Mouse (Mus musculus): ENCODE measurements around the gene Sp110.
"Not testable (repeated sequence)": the region's sequence is repeated elsewhere in the genome, so short reads cannot be mapped to it uniquely, and the experiment has no call there.

Gene Sp110

DNA sequence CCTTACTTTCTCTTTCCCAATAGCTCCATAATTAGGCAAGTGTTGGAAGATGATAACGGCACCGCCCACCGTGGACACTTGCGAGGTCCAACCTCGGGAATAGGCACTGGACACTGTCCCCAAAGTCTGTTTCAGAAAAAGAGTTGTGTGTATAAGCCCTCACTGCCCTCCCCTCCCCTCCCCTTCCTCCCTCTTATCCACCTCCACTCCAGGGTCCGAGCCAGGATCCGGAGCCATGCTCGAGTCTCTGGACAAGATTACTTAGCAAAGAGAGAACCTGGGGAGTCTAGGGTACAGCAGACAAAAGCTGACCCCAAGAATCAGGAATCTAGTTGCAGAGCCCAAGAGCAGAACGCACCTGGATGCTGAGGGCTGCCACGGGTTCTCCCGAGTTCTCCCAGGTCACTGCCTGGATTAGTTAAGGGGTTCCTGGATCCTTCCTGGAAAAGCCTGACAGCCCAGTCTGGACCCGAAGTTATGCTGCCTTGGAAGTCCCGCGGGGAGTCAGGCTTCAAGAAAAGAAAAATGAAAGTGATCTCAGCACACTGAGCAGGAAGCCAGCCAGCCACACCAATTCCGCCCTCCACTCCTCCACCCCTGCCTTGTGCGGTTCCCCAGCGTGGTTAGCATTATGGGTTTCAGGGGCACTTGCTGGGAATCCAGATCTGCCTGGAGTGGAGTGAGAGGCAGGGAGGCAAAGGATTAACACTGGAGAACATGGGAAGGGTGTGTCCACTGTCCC, at the start of gene Sp110:
Gene Sp110 (minus strand): TSS at position 547 of the 742 bp plus-strand sequence.
- not testable (repeated sequence) for DNase-seq (ENCODE audit: extremely low spot score)

DNA sequence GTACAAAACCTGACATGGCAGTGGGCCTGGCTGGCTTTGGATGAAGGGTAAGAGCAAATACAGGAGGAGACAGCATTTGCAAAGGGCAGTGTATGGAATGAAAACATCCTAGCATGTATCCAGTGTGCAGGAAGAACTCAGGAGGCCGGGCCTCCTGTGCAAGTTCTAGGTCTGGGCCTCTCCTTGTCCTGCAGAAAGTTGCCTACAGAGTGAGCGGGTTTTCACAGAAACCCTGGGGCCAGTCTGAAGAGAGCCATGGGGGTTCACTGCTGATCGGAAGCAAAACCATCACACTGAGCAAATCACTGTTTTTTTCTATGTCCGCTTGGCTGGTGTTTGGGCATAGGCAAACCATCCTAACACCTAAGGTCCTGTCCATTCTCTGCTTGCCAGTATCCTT, 39.5 kb upstream of the Sp110 start:
- DNase-seq (ENCODE audit: extremely low spot score) = not testable (repeated sequence)

DNA sequence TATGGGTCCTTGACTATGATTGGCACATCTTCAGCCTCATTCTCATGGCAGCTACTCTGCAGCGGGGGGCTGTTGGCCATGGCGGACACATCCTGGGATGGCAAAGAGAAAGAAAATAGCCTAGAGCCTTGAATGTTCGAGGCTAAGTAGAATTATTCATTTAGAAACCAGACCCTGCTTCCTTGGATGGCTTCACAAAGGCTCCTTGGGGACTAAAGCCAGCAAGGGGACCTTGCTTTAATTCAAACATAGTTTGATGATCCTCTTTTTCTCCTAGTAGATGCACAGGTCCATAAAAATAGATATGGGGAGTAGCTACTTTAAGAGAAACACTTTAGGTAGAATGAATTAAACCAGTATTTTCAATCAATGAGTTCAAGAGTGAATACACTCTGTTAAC, 38.3 kb upstream of the Sp110 start:
- not testable (repeated sequence) for DNase-seq (ENCODE audit: extremely low spot score)

DNA sequence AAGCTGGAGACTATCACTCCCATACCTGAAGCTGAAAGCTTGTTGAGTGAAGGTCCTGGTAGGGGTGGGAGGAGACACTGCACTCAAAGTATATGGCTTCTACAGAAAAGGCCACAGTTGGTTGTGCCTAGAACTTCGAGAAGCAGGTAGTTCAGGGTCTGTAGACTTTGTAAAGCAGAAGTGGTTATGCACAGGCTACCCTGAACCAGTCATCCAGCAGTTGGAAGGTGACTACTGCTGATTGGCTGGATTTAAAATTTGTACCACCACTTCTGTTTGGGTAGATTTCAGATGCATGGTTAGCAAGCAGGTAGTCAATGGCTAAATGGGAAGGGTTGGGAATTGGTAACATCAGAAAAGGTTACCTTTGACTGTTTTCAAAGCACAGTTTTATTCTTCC, 20.1 kb upstream of the Sp110 start:
- not testable (repeated sequence) for DNase-seq (ENCODE audit: extremely low spot score)

DNA sequence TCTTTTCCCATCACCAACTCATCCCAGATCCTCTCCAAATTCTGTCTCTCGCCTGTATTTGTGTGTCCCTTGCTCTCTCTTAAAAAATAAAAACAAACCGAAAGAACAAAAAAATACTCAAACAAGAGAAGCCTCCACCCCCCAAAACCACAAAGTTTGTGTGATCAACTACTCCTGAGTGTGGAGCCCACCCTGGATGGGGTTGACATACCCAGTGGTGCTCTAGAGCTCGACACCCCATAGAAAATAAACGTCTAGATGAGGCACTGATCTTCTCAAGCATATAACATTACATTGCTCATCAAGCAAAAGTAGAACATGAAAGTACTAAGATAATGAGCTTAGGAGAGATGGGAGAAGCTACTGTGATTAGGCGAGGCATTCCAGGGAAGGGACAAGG, 18.5 kb upstream of the Sp110 start:
- not testable (repeated sequence) for DNase-seq (ENCODE audit: extremely low spot score)

DNA sequence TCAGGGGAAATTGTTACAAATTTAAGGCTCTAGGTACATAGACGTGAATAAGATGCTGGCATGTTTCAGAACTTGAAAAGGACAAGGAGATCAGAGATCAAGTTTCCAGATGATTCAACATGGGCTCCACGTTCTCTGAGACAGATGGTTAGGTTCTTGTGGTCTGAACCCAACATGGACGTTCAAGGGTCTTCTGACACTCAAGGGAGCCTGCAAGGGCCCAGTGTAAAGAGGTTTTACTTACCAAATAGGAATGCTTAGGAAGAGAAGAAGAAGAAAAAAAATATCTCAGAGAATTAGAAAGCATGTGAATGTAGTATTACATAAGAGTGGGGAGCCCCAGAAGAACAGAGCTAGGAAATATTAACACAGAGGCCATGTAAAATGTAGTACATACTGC, 17.2 kb upstream of the Sp110 start:
- not testable (repeated sequence) for DNase-seq (ENCODE audit: extremely low spot score)

DNA sequence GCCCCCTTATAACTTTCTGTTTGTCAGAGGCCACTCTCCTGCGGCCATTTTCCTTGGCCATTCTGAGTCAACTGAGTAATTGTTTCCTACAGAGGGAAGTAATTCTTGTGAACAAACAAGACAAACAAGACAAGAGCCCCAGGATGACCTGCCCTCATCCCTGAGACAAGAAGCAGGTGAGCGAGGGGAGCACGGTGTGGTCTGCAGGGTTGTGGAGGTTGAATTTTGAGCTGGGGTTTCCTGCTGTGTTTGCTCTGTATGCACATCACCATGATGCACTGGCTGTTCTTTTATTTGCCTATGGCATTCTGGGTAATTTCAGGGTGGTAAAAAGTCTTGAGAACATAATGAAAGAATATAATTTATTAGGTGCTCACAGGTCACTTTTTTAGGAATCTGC, 16.5 kb upstream of the Sp110 start:
- DNase-seq (ENCODE audit: extremely low spot score) = not testable (repeated sequence)

DNA sequence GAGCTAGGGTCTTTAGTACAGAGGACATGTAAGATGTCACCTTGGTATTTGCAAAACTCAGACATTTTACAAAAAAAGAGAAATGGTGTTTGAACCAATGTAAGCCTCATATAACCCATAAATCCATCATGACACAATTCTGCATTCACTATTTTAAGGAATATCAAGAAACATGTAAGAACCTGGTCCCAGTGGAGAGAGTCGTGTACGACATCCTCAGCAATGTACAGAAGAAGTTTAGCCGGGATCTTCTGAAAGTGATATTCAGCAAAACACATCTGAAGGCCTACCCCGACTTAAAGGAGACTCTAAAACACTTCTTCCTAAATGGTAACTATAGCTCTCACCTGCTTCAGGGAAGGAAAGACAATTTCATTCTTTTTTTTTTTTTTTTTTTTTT, 12.0 kb upstream of the Sp110 start:
- not testable (repeated sequence) for DNase-seq (ENCODE audit: extremely low spot score)

DNA sequence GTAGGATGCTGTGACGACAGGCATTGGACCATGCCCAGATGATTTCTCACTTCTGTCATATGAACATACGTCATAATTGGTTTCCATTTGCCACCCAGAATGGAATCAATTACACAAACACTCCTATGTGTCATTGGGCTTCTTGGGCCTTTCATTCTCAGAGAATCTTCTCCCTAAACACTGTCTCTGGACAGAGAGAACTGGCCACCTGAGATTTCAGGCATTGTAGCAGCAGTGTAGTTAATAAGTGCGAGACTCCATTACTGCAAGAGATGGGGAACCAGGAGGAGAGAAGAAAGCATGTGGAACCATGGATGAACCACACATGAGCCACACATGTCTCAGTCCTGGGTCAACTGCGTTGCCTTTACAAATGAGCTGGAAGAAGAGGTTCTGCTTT, 9.7 kb upstream of the Sp110 start:
- DNase-seq (ENCODE audit: extremely low spot score) = not testable (repeated sequence)

DNA sequence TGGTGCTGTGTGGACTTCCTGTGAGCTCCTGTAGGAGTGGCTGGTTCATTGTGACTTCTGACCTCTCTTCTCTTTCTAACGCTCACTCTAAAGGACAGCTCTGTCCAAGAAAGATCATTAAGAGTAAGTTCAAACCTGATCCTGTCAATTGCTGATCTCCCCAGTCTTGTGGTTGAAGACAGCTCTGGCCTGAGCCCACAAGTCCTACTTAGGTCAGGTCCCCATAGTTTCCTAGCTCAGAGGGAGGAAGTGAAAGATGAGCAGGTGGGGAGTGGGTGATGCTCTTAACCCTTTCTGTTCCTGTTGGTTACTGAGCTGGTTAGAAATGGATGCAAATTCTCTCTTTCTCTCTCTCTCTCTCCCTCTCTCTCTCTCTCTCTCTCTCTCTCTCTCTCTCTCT, 5.7 kb upstream of the Sp110 start:
- not testable (repeated sequence) for DNase-seq (ENCODE audit: extremely low spot score)

DNA sequence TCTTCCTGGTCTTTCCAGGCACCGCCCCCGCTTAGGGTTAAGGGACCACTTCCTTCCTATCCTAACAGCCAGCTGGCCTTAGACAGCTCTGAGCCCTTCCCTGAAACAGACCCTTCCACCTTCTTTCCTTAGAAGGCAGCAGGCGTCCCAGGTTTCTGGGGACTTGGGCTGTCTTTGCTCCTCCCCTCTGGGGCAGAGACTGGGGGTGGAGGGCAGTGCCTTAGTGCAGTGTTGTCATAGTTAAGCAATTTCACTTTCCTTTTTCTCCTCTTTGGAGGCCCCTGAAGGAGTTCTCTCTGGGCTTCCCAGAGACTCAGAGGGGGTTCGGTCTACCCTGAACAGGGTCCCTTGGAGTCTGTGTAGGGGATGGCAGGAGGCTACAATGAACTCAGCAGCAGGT, 2.2 kb upstream of the Sp110 start:
- DNase-seq (ENCODE audit: extremely low spot score) = not testable (repeated sequence)

DNA sequence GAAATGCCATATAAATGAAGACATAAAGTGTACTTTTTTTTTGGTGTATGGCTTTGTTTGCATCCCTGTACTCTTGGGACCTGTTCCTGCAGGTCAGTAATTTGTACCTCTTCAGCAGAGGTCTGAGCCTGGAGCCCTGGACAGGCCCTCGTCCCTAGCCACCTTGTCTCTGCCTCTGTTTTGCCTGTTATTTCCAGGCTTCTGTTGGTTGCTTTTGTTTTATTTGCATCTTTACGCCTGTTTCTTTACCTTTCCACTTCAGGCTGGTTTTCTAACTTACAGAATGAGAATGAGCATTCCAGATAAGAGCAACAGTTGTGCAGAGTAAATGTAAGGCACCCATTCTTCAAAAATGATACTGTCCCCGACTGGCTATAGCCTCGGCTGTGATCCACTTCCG, 1.5 kb upstream of the Sp110 start, which contains the start of gene Sp140:
Gene Sp140 (plus strand): TSS at position 301 of the 400 bp plus-strand sequence.
- DNase-seq (ENCODE audit: extremely low spot score) = not testable (repeated sequence)

DNA sequence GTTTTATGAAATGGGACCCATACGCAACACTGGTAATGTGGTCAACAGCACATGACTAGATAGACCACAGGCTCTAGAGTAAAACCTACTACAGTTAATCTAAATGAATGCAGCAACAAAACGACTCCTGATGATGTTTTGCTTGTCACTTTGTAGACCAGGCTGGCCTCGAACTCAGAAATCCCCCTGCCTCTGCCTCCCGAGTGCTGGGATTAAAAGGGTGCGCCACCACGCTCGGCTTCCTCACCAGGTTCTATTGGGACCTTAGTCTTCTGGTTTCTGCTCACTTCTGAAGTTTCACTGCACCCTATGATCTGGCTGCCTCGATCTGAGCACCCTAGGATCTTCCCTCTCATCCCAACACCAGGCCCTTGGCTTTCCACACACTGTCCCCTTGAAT, 6.1 kb downstream of the Sp110 start:
- DNase-seq (ENCODE audit: extremely low spot score) = not testable (repeated sequence)

DNA sequence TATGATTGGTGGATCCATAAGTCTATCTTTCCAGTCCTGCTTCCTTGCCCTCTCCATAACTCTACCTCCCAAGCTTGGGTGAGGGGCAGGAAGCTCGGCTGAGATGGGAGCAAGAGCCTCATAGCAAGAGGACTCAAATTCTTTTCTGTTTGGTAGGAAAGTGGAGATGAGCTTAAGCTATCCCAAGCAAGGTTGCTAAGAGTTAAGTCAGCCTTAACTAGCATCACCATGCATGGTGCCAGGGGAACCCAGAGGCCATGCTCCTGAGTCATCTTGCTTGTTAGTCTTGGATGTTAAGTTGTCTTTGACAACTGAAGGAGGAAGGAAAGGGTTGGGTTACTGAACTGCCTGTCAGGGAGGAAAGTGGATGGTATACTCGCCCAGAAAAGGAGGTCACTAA, 9.9 kb downstream of the Sp110 start:
- DNase-seq (ENCODE audit: extremely low spot score) = not testable (repeated sequence)

DNA sequence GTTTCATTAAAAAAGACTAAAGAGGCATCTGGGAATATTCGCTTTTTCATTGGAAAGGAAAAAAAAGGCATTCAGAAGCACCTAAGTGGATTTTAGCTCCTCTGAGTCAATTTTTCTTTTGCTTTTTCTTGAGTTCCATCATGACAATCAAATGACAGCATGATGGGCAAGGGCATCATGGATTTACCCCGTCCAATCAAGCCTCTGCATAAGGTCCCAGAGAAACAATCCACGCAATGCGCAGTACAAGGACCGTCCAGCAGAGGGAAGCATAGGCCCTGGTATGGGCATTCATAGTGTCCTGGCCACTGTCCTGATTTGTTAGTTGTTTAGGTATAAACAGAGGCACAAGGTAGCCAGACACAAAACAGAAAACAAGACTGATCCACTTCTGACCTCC, 17.1 kb downstream of the Sp110 start:
- peak; percentile 0 for DNase-seq (ENCODE audit: extremely low spot score)

DNA sequence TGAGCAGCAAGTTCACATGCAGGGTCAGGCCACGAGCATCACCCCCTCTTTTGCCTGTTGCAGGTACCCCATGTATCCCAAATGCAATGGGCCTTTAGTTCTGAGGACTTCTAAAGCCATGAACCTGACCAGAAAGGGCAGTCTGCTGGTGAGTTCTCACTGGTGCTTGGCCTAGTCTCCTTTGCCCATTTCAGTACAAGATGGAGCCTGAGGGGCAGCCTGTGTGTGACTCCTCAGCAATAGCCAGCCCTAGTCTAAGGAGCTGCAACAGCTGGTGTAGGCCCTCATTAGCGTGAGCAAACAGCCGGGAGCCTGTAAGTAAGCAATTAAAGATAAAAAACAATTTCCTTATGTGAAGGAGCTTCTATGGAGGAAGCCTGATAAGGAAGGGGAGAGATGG, 18.0 kb downstream of the Sp110 start:
- DNase-seq (ENCODE audit: extremely low spot score) = not testable (repeated sequence)

DNA sequence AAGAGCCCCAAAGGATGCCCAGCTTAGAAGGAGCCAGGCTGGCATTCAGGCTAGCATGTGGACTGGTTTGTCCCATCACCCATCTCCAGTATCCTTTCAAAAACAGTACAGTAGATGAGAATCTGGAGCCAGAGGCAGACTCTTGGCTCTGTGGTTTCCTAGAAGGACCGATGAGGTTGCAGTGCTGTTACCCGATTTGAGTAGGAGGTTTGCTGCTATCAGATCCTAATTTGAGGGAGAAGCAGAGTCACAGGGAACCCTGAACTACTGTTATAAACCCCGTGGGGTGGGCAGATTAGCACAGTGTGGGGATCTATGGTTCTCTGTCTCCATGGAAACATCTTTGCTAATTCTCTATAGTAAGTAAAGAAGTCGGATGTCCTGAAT, 18.5 kb downstream of the Sp110 start:
- not testable (repeated sequence) for DNase-seq (ENCODE audit: extremely low spot score)

DNA sequence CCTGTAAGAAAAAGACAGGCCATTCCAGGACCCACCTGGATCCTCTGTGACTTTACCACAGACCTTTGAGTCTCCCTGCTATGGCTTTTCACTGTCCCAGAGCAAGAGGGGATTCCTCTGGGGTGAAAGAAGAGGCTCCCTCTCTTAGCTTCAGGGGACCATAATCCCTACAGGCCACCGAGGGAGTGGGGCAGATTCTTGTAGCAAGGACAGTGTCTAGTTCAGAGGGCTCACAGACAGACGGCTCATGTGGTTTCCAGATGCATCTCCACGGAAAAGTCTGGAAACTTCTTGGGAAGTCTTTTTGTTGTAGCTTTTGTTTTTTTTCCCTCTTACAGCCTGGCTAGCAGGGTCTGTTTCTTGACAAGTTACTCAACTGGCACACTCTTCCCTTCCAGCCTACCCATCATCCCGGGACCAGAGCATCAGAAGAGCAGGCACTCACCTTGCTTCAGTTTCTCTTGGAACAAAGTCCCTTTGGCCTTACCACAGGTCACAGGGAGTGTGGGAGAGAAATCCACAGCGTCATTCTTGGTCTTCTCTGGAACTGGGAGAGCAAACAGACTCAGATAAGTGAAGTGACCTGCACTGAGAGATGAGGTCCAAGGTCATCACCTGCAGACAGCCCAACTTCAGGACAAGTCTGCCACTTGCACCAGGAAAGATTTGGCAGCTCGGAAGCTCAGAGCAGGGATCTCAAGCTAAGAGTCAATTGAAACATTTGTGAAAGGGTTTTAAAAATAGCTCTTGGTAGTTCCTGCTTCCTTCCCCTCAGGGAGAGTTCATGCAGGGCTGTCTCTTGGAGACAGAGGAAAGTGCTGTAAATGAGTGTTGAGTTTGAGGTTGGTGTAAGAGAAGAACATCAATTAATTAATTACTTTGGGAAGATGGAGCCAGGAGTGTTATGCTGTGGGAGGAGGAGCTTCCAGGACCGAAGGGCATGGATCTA, 19.1 kb downstream of the Sp110 start:
- not testable (repeated sequence) for DNase-seq (ENCODE audit: extremely low spot score)

DNA sequence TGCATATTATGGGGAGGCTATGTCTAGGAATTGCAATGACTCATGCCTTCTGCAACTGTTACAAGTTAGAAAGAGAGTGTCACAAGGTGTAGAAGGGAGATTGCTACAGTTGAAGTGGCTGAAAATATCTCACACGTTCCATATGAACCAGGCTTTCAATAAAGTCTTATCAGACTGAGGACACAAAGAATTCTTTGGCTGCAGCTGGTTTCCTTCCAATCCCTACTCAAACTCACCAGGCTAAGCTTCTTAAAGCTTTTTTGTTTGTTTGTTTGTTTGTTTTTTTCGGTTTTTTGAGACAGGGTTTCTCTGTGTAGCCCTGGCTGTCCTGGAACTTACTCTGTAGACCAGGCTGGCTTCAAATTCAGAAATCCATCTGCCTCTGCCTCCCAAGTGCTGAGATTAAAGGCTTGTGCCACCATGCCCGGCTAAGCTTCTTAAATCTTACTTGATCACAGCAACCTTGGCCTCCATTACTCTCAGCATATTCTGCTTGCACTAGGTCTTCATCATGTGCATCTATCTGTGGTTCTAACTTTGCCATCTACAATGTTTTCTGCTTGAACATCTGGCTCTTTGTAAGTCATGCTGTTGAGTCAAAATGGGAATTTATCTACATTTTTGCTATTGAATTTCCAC, 20.1 kb downstream of the Sp110 start:
- DNase-seq (ENCODE audit: extremely low spot score) = not testable (repeated sequence)

DNA sequence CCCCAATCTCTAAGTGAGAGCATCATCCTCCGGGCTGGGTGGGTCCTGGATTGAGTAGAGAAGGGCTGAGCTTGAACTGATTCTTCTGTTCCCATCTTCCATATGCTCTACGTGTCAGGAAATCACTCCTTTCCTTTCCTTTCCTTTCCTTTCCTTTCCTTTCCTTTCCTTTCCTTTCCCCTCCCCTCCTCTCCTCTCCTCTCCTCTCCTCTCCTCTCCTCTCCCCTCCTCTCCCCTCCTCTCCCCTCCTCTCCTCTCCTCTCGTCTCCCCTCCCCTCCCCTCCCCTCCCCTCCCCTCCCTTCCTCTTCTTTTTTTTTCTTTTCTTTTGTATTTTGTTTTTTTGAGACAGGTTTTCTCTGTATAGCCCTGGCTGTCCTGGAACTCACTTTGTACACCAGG, 23.2 kb downstream of the Sp110 start, which contains the start of gene G530012D18Rik:
Gene G530012D18Rik (plus strand): TSS at position 301 of the 400 bp plus-strand sequence.
- DNase-seq (ENCODE audit: extremely low spot score) = not testable (repeated sequence)

DNA sequence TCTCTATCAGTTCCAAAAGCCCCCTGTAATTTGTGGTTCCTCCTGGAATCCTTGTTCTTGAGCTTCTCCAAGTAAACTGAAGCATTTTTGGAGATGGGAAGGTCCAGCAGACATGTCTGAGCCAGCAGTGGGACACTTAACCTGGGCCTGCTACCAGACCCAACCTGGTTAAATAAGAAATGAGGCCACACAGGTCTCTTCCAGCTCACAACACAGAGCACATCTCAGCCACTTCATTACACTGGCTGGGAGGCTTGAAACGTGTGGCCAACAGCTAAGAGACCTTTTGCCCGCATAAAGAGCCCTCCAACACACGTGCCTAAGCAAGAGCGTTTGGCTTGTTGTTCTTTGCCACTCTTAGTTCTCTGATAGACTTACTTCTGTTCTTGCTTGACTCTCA, 25.1 kb downstream of the Sp110 start:
- DNase-seq (ENCODE audit: extremely low spot score) = not testable (repeated sequence)

DNA sequence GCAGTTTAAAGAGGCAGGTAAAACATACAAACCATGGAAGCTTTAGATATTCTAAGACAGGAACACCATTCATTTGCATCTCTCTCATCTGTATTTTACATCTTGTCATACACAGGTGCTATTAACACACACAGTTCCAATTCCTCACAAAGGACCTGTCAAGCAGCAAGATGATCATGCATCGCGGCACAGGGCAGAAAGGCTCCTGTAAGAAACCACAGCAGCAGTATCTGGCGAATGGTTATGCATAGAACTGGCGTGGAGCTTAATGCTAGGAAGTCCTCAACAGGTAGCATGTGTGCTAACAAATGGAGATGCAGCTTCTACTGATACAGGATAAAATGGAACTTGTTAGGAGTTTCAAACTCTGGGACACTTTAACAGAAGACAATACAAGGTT, 43.4 kb downstream of the Sp110 start:
- DNase-seq (ENCODE audit: extremely low spot score) = not testable (repeated sequence)

All from embryo, embryonic 9.5 days (tissue).